ENCODE assay signal across 8 mouse cellular contexts in the genomic region with DNA sequence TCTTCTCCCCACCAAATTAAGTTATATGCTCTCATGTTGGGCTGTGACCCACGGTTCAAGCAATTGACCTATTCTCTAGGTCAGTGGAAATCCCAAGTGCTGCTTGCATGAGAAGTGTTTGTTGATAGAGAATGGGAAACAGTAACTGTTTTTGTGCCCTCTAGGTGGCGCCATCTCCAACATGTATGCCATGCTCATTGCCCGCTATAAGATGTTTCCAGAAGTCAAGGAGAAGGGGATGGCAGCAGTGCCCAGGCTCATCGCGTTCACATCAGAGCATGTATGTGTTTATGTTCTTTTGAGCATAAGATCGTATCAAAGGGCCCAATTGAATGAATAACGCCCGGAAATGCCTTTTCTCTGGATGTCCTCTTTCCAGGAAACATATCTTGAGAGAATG. TPM values are rescaled to one million over a fixed set of nuclear protein-coding genes. Genes with fewer than 3 reads are reported as not detected.
A peak's percentile ranks its signal among the peaks of the same experiment; 100 is the strongest.
DNase-seq lines count a peak whose midpoint lies in the region; ATAC-seq and TF ChIP-seq lines count a peak whose summit lies in the region.

No protein-coding gene starts in this region.

- H3K4me3 ChIP-seq in heart, adult 2 months = no peak overlapping the region
- H3K4me3 ChIP-seq in heart, embryonic 10.5 days = no peak overlapping the region
- H3K4me3 ChIP-seq in G1E (ENCODE audit: low read depth, low read length) = no peak overlapping the region

- no peaks in the 10 kb centered on the region for H3K36me3 ChIP-seq in heart, adult 2 months (ENCODE audit: control insufficient read depth, insufficient read depth, low read length)
- H3K36me3 ChIP-seq in heart, embryonic 10.5 days = no peaks in the 10 kb centered on the region
- H3K36me3 ChIP-seq in G1E (replicated peaks) = no peaks in the 10 kb centered on the region

- no peak for DNase-seq in heart, adult 2 months
- DNase-seq in heart, embryonic 10.5 days (ENCODE audit: low spot score) = no peak
- peak; percentile 25 for DNase-seq in 3T3-L1 (ENCODE audit: low read depth, low spot score)
- DNase-seq in G1E (ENCODE audit: low spot score) = no peak
- peak; percentile 20 to 27 for DNase-seq in thymus, postnatal 36 days
- no peak for DNase-seq in left cerebral cortex, adult 18-20 months (ENCODE audit: low spot score in 2 of 2)
- DNase-seq in urinary bladder, postnatal 14 days (ENCODE audit: low spot score) = no peak

- no peak for ATAC-seq in G1E (ENCODE audit: extremely low read depth, insufficient number of reproducible peaks, low FRiP score, poor library complexity, severe bottlenecking)
- peak; percentile 66 for ATAC-seq in granulocyte monocyte progenitor cell, adult 5-6 weeks (replicated peaks; ENCODE audit: poor library complexity, severe bottlenecking)

- H3K27ac ChIP-seq in heart, adult 2 months = no peak overlapping the region
- H3K27ac ChIP-seq in heart, embryonic 10.5 days = no peak overlapping the region

- H3K9me3 ChIP-seq in heart, embryonic 10.5 days = no peaks in the 10 kb centered on the region
- H3K9me3 ChIP-seq in G1E (replicated peaks) = no peaks in the 10 kb centered on the region

- peak; percentile 63 for TF ChIP-seq CTCF in heart, adult 2 months (IDR thresholded peaks at IDR 0.05)
- TF ChIP-seq CTCF in G1E (IDR thresholded peaks at IDR 0.05; ENCODE audit: low read depth, low read length) = peak; percentile 56; the same call in 1 of the 2 replicates

- H3K27me3 ChIP-seq in heart, adult 2 months (ENCODE audit: control insufficient read depth, insufficient read depth, low read length) = no peaks in the 10 kb centered on the region
- no peaks in the 10 kb centered on the region for H3K27me3 ChIP-seq in heart, embryonic 10.5 days (ENCODE audit: insufficient read depth, poor library complexity, severe bottlenecking)
- H3K27me3 ChIP-seq in G1E (ENCODE audit: insufficient read depth, low read length) = peaks cover 6% of the 10 kb centered on the region

- no peak for TF ChIP-seq POLR2A in heart, adult 2 months (IDR thresholded peaks at IDR 0.05; ENCODE audit: insufficient read depth, low read depth, low read length)

- H3K4me1 ChIP-seq in heart, adult 2 months (ENCODE audit: control insufficient read depth, insufficient read depth, low read length) = no peaks in the 10 kb centered on the region
- H3K4me1 ChIP-seq in heart, embryonic 10.5 days = no peaks in the 10 kb centered on the region
- no peaks in the 10 kb centered on the region for H3K4me1 ChIP-seq in G1E (ENCODE audit: insufficient read depth, low read depth, low read length)

- H3K79me2 ChIP-seq in heart, adult 2 months (replicated peaks; ENCODE audit: control insufficient read depth, insufficient read depth, low read length) = no peaks in the 10 kb centered on the region

- H3K9ac ChIP-seq in heart, adult 2 months (ENCODE audit: low read depth, low read length) = no peak overlapping the region

- TF ChIP-seq EP300 in heart, adult 2 months (IDR thresholded peaks at IDR 0.05; ENCODE audit: insufficient read depth, low read depth, low read length) = no peak

- intact Hi-C loops in heart, adult 2 months (cut with DNase I) = loop anchor here (2.0 kb wide), 1 partner anchor 88 kb away; no protein-coding TSS in a partner anchor

- 36% methylated on average over 8 of the region's 8 CpGs for WGBS in heart, adult 2 months
- WGBS in heart, embryonic 10.5 days = 47% methylated on average over 8 of the region's 8 CpGs

RNA-seq across cellular contexts. Expression of a gene that starts 12.8 kb away (rescaled TPM):
- total RNA-seq in heart, adult 2 months (2021) = not detected
- not detected in 2 replicates for polyA plus RNA-seq in heart, adult 2 months (2012; rRNA removed)
- 0.12 and 0.28 TPM in 2 replicates for polyA plus RNA-seq in heart, embryonic 10.5 days (2016; fragmentation: Nextera tagmentation; extraction: Ambion mirVana)
- not detected in 2 replicates for total RNA-seq in G1E (2014; fragmentation: Nextera tagmentation)
- 0.11 and 0.12 TPM in 2 replicates for total RNA-seq in G1E (2017)
- not detected in 2 replicates for polyA plus RNA-seq in G1E (2012)
- not detected in 2 replicates for total RNA-seq in granulocyte monocyte progenitor cell, adult 5-6 weeks (2014; fragmentation: Nextera tagmentation)
- not detected in 2 replicates for total RNA-seq in granulocyte monocyte progenitor cell, adult 5-6 weeks (2017)
- total RNA-seq in left cerebral cortex, adult 18-20 months (2021) = 100 to 1,000 TPM; 107 to 116 TPM

Comparison
In these comparisons a context has a peak if more than half of its experiments do, and no peak if none do; other contexts are left out.
1. DNase-seq: peak in 3T3-L1 (single experiment) and thymus, postnatal 36 days (2 of 2); none in heart, adult 2 months (0 of 2), heart, embryonic 10.5 days (single experiment), G1E (single experiment), left cerebral cortex, adult 18-20 months (0 of 2) and urinary bladder, postnatal 14 days (single experiment).
2. RNA of a gene that starts 12.8 kb away (total RNA-seq): 107 to 116 TPM in left cerebral cortex, adult 18-20 months; 0.11 to 0.12 TPM in G1E, not detected in heart, adult 2 months and not detected in granulocyte monocyte progenitor cell, adult 5-6 weeks; every median in the first group is over 10 times any median in the second.